Mouse (Mus musculus) heart, adult 9 months (tissue): ENCODE data around the gene Hoxb5.

Experiments
- DNase-seq, 2 experiments: peaks; one replicate each; pipeline ENCODE4 v3.0.0; 2022; ENCODE audit warnings: low spot score in 2 of 2

The Hoxb5 gene

DNA sequence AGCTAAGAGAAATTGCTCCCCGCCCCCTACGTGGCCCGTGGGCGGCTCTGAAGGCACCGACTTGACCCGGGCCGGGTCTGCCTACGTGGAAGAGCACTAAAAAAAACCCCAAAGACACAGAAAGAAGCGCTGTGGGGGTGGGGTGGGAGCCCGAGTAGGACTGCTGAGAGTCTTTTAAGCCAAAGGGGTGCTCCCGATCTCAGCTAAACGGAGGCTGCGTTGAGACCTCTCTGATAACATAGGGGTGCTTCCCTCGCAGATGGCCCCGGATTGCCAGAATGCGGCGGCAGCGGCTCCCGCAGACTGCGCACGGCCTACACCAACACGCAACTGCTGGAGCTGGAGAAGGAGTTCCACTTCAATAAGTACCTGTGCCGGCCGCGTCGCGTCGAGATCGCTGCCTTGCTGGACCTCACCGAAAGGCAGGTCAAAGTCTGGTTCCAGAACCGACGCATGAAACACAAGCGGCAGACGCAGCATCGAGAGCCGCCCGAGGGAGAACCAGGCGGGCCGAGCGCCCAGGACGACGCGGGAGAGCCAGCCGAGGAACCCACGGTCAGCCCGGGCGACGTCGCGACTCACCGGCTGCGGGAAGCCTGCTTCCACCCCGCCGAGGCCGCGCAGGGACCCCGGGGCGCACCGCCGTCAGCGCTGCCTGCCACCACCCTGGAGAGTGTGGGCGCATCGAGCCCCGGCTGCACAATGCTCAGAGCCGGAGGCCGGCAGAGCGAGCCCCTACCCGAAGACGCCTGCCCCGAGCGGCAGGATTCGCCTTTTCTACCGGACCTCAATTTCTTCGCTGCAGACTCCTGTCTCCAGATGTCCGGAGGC is 49.8 kb downstream of the Hoxb5 start:
- DNase-seq: no peak

DNA sequence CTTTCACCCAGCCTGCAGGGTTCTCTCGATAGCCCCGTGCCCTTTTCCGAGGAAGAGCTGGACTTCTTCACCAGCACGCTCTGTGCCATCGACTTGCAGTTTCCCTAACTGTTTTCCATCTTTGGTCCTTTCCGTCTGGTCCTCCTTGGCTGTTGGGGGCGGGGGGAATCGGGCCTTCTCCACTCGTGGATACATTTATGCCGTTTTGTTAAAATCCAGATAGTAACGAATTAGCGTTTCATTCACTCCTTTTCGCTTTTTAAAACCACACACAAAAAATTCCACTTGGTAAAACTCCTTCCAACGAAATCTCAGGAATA is 50.3 kb downstream of the Hoxb5 start:
- DNase-seq: no peak

- no peak for DNase-seq
Measured at GRCm38 (mm10) chr11:96353939-96354338, 50.8 kb downstream of the Hoxb5 start.

DNA sequence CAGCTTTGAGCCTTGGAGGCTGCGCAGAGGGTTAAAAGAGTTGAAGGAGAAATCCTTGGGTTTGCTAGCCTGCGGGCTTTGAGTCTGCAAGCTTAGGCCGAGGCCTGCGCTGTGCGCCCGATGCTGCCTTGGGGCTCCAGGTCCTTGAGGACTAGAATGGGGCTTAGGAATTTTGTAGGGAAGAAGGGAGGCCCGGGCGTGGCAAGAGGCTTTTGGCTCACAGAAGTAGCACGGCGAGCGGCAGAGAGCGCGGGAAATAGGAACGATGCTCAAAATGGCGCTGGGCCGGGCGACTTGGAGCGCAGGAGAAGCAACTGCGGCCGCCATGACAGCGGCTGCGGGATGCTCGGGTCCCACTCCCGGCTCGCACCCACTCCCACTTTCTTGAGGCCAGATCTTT is 51.2 kb downstream of the Hoxb5 start:
- no peak for DNase-seq

DNA sequence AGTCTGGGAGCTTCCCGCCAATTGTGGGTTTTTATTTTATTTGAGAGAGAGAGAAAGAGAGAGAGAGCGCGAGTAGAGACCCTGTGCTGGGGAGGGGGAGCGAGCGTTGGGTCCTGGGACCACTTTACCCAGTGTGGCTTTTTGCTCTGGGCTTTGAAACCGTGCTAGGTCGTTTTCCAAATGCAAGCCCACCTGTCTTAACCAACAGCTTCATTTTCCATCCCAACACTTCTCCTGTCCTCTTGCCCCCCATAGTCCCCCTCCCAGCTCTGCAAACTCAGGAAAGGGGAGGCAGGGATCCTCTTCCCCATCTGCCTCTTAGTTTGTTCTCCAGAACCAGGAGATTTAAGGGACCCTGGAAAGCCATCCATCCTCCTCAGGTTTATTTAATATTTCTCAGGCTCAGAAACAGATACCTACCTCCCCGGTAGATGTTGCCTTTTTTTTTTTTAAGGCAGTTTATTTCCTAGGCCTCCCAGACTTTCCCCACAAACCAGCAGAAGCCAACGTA is 51.7 kb downstream of the Hoxb5 start:
- DNase-seq: no peak
